Mouse (Mus musculus) intestine, embryonic 14.5 days (tissue): Measurements from ENCODE around the gene Rnf212. TPM values are rescaled to one million over a fixed set of nuclear protein-coding genes. Genes with fewer than 3 reads are reported as not detected.
A peak's percentile ranks its signal among the peaks of the same experiment; 100 is the strongest.

Experiments used
- ATAC-seq: fragments of 200-750 bp; cut with Nextera tagmentation; replicated peaks from 2 replicates; pipeline ENCODE4 v1.8.0; 2017; ENCODE audit warnings: low read depth, moderate number of reproducible peaks, moderate TSS enrichment, moderate library complexity; ENCODE audit not compliant: low FRiP score, low TSS enrichment
- DNase-seq: peaks from one replicate; pipeline ENCODE4 v3.0.0-alpha.2; 2018; ENCODE audit warnings: low spot score
- H3K27ac ChIP-seq: fragments of 300-500 bp; sonication (generic); 2 replicates; pipeline ENCODE4 v1.5.1; 2014; ENCODE audit warnings: low read depth, mild to moderate bottlenecking, control low read depth
- H3K27me3 ChIP-seq: fragments of 300-500 bp; sonication (generic); replicated peaks from 2 replicates; pipeline ENCODE4 v1.6.1; 2014; ENCODE audit warnings: low read length, control low read depth; ENCODE audit not compliant: control insufficient read depth, insufficient read depth
- H3K36me3 ChIP-seq: fragments of 300-500 bp; sonication (generic); 2 replicates; pipeline ENCODE4 v1.6.1; 2014; ENCODE audit warnings: low read length, control low read depth; ENCODE audit not compliant: control insufficient read depth, insufficient read depth
- H3K4me1 ChIP-seq: fragments of 300-500 bp; sonication (generic); replicated peaks from 2 replicates; pipeline ENCODE4 v1.6.1; 2014; ENCODE audit warnings: low read length, control low read depth, mixed read lengths; ENCODE audit not compliant: control insufficient read depth, insufficient read depth
- H3K4me2 ChIP-seq: fragments of 300-500 bp; sonication (generic); 2 replicates; pipeline ENCODE4 v1.6.1; 2014; ENCODE audit warnings: low read length
- H3K4me3 ChIP-seq: fragments of 300-500 bp; sonication (generic); 2 replicates; pipeline ENCODE4 v1.5.1; 2014; ENCODE audit warnings: low read depth, low read length, control low read depth, mixed read lengths
- H3K9ac ChIP-seq: fragments of 300-500 bp; sonication (generic); 2 replicates; pipeline ENCODE4 v1.6.1; 2014; ENCODE audit warnings: mild to moderate bottlenecking, low read length
- H3K9me3 ChIP-seq: fragments of 300-500 bp; sonication (generic); 2 replicates; pipeline ENCODE4 v1.6.1; 2016; ENCODE audit warnings: low read length, control low read depth; ENCODE audit not compliant: control insufficient read depth
- WGBS: fragments of 180-500 bp; shearing (Covaris S2); extraction: QIAGEN DNeasy Blood & Tissue Kit; methylation state at CpG from one replicate; pipeline ENCODE4 v1.1.7; 2014; 5-methylcytosine and 5-hydroxymethylcytosine counted together
- polyA plus RNA-seq: library from polyadenylated mRNA; unstranded; fragments of >200 nt; fragmentation: Nextera tagmentation; extraction: Ambion mirVana; gene quantifications from 2 replicates; pipeline ENCODE4 v1.2.1, GENCODE M21; 2014

Gene Rnf212
- polyA plus RNA-seq, 1 experiment from 2014 or later, result not detected

DNA sequence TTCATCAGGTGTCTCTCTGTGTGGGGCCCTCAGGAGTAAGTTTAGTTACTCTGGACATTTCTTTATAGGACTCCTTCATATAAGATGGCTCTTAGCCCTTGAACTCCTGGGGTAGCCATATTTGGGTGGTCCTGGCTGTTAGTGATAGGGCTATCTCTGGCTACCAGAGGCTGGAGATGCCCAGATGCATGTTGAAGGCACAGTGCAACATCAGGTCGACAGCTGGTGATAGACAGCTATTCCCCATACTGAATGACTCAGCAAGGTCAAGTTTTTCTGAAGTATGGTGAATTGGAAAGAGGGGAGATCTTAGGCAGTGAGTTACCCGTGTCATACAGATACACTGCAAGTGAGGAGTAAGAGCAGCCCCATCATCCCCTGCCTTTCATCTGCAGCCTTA lies 67.0 kb downstream of the Rnf212 start:
- 82% methylated on average over 2 of the region's 2 CpGs for WGBS
- ATAC-seq (no peak), DNase-seq (no peak)

DNA sequence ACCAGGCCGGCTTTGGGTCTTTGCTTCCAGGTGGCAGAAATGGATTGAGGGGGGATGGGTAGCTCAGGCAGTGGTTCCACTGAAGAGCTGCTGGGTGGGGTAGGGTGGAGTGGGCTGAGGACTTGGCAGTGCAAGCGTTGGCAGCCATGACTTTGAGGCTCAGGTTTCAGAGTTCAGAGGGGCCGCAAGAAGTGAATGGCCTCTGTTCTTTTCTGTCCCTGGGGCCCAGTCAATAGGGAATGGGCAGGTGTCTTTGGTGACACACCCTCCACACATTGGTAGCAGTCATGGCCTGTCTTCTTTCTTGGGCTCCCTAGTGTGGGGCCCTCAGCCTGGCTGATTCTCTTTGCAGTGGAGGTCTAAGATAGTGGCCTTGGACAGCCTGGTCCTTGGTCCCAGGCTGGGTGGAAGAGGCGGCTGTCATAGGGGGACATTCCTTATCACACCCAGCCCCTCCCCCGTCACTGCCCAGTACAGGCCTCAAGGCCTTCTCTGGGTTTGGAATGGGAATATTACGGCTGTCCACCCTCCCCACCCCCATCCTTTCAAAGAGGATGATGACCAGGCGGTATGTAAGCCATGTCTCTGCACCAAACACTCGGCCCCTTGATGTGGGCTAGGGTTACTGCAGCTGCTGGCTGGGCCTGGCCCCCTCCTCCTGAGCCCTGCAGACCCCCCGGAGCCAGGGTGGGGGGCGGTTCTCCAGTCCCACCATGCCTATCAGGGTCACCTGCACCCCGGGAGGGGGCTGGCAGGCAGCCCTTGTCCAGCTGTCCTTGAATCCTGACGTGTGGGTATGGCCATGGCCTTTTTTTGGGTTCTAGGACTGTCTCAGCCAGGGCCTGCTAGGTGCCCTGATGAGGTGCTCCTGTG lies 70.8 kb downstream of the Rnf212 start:
- H3K4me3 ChIP-seq, result no peak overlapping the region
- H3K4me2 ChIP-seq, result no peak overlapping the region
- no peak overlapping the region for H3K9ac ChIP-seq
- WGBS, result 77% methylated on average over 12 of the region's 12 CpGs
- H3K4me1 ChIP-seq, result 0 out of 2 replicates have a peak, but pooled peaks cover 3% of the 10 kb centered on the region
- no peaks in the 10 kb centered on the region for H3K9me3 ChIP-seq
- no peak for DNase-seq
- H3K36me3 ChIP-seq, result peaks cover 41% of the 10 kb centered on the region
- H3K27ac ChIP-seq, result peak overlapping the region; percentile 24; the same call in 1 of the 2 replicates
- no peaks in the 10 kb centered on the region for H3K27me3 ChIP-seq
- ATAC-seq, result peak; percentile 40

More for the DNA sequence above, 67.0 kb downstream of the Rnf212 start:
- Histone ChIP-seq H3K36me3 (peaks cover 41% of the 10 kb centered on the region), H3K4me2 (no peak overlapping the region), H3K9ac (no peak overlapping the region), H3K9me3 (no peaks in the 10 kb centered on the region), H3K27ac (no peak overlapping the region), H3K27me3 (no peaks in the 10 kb centered on the region), H3K4me3 (no peak overlapping the region), H3K4me1 (no peaks in the 10 kb centered on the region)

GRCm38 (mm10) chr5:108701341-108702021 lies 73.3 kb downstream of the Rnf212 start:
- Histone ChIP-seq H3K27ac (no peak overlapping the region), H3K9ac (no peak overlapping the region), H3K4me3 (no peak overlapping the region), H3K27me3 (no peaks in the 10 kb centered on the region), H3K4me1 (peaks cover 8% of the 10 kb centered on the region), H3K9me3 (no peaks in the 10 kb centered on the region), H3K4me2 (no peak overlapping the region), H3K36me3 (peaks cover 26% of the 10 kb centered on the region)
- no peak for DNase-seq
- 84% methylated on average over 10 of the region's 10 CpGs for WGBS
- no peak for ATAC-seq

- DNase-seq (no peak), ATAC-seq (peak; percentile 68)
- 33% methylated on average over 3 of the region's 3 CpGs for WGBS
- Histone ChIP-seq H3K4me2 (no peak overlapping the region), H3K4me1 (peaks cover 14% of the 10 kb centered on the region), H3K9ac (no peak overlapping the region), H3K9me3 (no peaks in the 10 kb centered on the region), H3K4me3 (no peak overlapping the region), H3K27me3 (no peaks in the 10 kb centered on the region), H3K27ac (peak overlapping the region; percentile 74), H3K36me3 (peaks cover 14% of the 10 kb centered on the region)
Observed at GRCm38 (mm10) chr5:108700346-108700745, 74.4 kb downstream of the Rnf212 start.

DNA sequence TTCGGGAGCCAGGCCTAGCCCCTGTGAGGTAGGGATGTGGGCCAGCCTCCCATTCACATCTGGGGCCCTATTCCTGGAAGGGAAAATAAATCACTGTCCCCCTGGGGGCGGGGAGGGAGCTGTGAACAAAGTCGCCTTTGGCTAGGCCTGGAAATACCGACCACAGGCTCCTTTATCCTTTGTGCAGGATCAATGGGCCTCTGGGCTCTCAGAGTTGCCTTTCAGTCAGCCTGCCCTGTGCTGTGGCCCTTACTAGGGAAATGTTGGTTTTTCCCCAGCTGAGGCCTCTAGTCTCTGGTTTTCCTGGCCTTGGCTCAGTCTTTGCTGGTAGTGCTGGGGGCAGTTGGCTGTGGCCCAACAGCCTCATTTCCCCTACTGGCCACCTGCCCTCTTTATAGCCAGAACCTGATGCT lies 77.4 kb downstream of the Rnf212 start:
- Histone ChIP-seq H3K4me3 (no peak overlapping the region), H3K9me3 (no peaks in the 10 kb centered on the region), H3K4me1 (peaks cover 25% of the 10 kb centered on the region), H3K9ac (no peak overlapping the region), H3K27me3 (no peaks in the 10 kb centered on the region), H3K4me2 (no peak overlapping the region), H3K36me3 (no peaks in the 10 kb centered on the region), H3K27ac (peak overlapping the region; percentile 33; the same call in 1 of the 2 replicates)
- ATAC-seq, result no peak
- DNase-seq, result no peak
- 26% methylated on average over 4 of the region's 4 CpGs for WGBS

DNA sequence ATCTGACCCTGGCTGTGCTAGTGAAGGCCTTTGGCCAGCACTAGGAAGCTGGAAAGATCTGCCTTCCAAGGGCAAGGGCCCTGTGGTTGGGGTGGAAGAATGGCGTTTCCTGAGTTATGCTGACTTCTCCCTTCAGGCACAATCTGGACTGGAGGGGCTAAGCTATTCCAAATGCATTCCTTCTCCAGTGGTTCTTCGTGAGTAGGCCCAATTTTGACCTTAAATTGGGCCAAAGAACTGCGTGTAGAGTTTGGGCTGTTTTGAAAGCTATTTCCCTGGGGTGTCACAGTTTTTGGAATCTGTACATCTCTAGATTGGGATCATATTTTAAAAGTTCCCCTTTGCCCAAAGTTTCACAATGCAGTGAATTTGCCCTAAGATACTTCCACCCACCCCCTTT lies 78.2 kb downstream of the Rnf212 start:
- DNase-seq (no peak), ATAC-seq (no peak)
- 0 out of 2 replicates have a peak overlapping the region, but pooled peaks have one; percentile 6 for H3K4me2 ChIP-seq
- no peaks in the 10 kb centered on the region for H3K27me3 ChIP-seq
- 83% methylated on average over 3 of the region's 3 CpGs for WGBS
- H3K36me3 ChIP-seq, result no peaks in the 10 kb centered on the region
- H3K4me1 ChIP-seq, result peaks cover 29% of the 10 kb centered on the region
- no peak overlapping the region for H3K27ac ChIP-seq
- H3K9me3 ChIP-seq, result no peaks in the 10 kb centered on the region
- no peak overlapping the region for H3K4me3 ChIP-seq
- no peak overlapping the region for H3K9ac ChIP-seq

GRCm38 (mm10) chr5:108695861-108696260 lies 78.9 kb downstream of the Rnf212 start:
- no peak overlapping the region for H3K9ac ChIP-seq
- H3K4me2 ChIP-seq, result no peak overlapping the region
- DNase-seq, result no peak
- no peak for ATAC-seq
- H3K4me1 ChIP-seq, result peaks cover 29% of the 10 kb centered on the region
- H3K27me3 ChIP-seq, result no peaks in the 10 kb centered on the region
- no peaks in the 10 kb centered on the region for H3K36me3 ChIP-seq
- no peak overlapping the region for H3K27ac ChIP-seq
- no peaks in the 10 kb centered on the region for H3K9me3 ChIP-seq
- WGBS, result 87% methylated on average over 12 of the region's 12 CpGs
- H3K4me3 ChIP-seq, result no peak overlapping the region

DNA sequence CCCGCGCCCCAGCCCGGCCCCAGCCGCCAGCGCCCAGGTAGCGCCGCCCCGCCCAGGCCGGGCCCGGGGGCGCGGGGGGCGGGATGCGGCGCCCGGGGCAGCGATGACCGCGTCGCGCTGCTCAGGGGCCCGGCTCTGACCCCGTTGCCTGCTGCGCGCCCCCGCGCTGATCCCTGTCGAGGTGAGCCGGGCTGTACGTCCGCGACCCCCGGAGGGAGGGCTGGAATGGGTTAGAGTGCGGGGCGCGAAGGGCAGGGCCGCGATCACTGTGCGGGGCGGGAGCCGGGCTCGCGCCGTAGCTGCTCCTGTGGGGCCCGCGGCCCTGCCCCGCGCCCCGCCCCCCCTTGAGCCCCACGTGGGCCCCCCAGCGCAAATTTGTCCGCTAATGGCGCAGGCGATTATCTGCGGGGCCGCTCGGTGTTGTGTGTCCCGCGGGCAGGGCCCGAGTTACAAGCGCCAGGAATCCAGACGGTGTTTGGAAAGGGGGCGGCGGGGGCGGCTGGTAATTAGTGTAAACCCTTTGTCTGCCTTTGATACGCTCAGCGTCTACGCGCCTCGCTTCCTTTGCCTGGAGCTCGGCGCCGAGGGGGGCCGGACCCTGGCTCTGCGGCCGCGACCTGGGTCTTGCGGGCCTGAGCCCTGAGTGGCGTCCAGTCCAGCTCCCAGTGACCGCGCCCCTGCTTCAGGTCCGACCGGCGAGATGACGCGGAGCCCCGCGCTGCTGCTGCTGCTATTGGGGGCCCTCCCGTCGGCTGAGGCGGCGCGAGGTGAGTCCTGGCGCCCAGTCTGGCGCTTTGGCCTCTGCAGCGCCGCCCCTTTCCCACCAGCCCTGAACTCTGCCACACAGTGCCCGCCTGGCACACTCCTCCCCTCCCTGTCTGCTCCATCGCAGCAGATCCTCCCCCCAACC lies 80.2 kb downstream of the Rnf212 start:
- ATAC-seq, result peak; percentile 58
- H3K4me1 ChIP-seq, result peaks cover 26% of the 10 kb centered on the region
- WGBS, result under 1% methylated on average over 89 of the region's 99 CpGs
- no peaks in the 10 kb centered on the region for H3K36me3 ChIP-seq
- H3K4me3 ChIP-seq, result peak overlapping the region; percentile 79
- DNase-seq, result peak; percentile 74
- H3K9ac ChIP-seq, result peak overlapping the region; percentile 68
- H3K9me3 ChIP-seq, result no peaks in the 10 kb centered on the region
- H3K4me2 ChIP-seq, result peak overlapping the region; percentile 62
- peak overlapping the region; percentile 38; the same call in 1 of the 2 replicates for H3K27ac ChIP-seq
- H3K27me3 ChIP-seq, result no peaks in the 10 kb centered on the region
